Mouse (Mus musculus): Measurements from ENCODE around the gene Hist1h2bg. TPM values are rescaled to one million over a fixed set of nuclear protein-coding genes. Genes with fewer than 3 reads are reported as not detected.
"Not testable (repeated sequence)": the region's sequence is repeated elsewhere in the genome, so short reads cannot be mapped to it uniquely, and the experiment has no call there.

Gene Hist1h2bg
- total RNA-seq, 2 experiments from 2014 or later, result 624 to 645 TPM

- not testable (repeated sequence) for DNase-seq
Measured at GRCm38 (mm10) chr13:23539821-23540220, 31.4 kb upstream of the Hist1h2bg start.

GRCm38 (mm10) chr13:23541497-23541896 is 29.7 kb upstream of the Hist1h2bg start:
- DNase-seq, result no peak

GRCm38 (mm10) chr13:23542225-23542980 is 28.8 kb upstream of the Hist1h2bg start:
- not testable (repeated sequence) for DNase-seq

- DNase-seq, result peak; percentile 62
Measured at GRCm38 (mm10) chr13:23542999-23543607, 28.1 kb upstream of the Hist1h2bg start, which contains the start of gene Hist1h2bh. TSS of gene Hist1h2bh (minus strand) at chr13:23543392.

GRCm38 (mm10) chr13:23543965-23544786 is 27.0 kb upstream of the Hist1h2bg start, which contains the start of gene Hist1h3f:
TSS of gene Hist1h3f (plus strand) at chr13:23544052.
- DNase-seq, result peak; percentile 68

- DNase-seq, result not testable (repeated sequence)
Measured at GRCm38 (mm10) chr13:23544787-23545120, 26.4 kb upstream of the Hist1h2bg start.

- DNase-seq, result no peak
Measured at GRCm38 (mm10) chr13:23546694-23547093, 24.5 kb upstream of the Hist1h2bg start.

- no peak for DNase-seq
Measured at GRCm38 (mm10) chr13:23550761-23551145, 20.4 kb upstream of the Hist1h2bg start.

- DNase-seq, result peak; percentile 89
Measured at GRCm38 (mm10) chr13:23551146-23551834, 19.9 kb upstream of the Hist1h2bg start, which contains the start of gene Hist1h4f. TSS of gene Hist1h4f (minus strand) at chr13:23551648.

- DNase-seq, result no peak
Measured at GRCm38 (mm10) chr13:23551931-23552914, 19.0 kb upstream of the Hist1h2bg start.

- no peak for DNase-seq
Measured at GRCm38 (mm10) chr13:23552962-23553361, 18.2 kb upstream of the Hist1h2bg start, which contains the start of gene Hist1h1d. TSS of gene Hist1h1d (plus strand) at chr13:23553262.

GRCm38 (mm10) chr13:23554393-23554792 is 16.8 kb upstream of the Hist1h2bg start:
- DNase-seq, result no peak

- DNase-seq, result peak; percentile 75
Measured at GRCm38 (mm10) chr13:23554925-23555838, 16.0 kb upstream of the Hist1h2bg start.

- DNase-seq, result peak; percentile 64
Measured at GRCm38 (mm10) chr13:23555839-23556416, 15.3 kb upstream of the Hist1h2bg start.

- no peak for DNase-seq
Measured at GRCm38 (mm10) chr13:23556906-23557305, 14.3 kb upstream of the Hist1h2bg start.

GRCm38 (mm10) chr13:23560699-23561098 is 10.5 kb upstream of the Hist1h2bg start:
- not testable (repeated sequence) for DNase-seq

- not testable (repeated sequence) for DNase-seq
Measured at GRCm38 (mm10) chr13:23561531-23561882, 9.7 kb upstream of the Hist1h2bg start.

- DNase-seq, result peak; percentile 96
Measured at GRCm38 (mm10) chr13:23561883-23562659, 9.1 kb upstream of the Hist1h2bg start, which contains the start of gene Hist1h3e. TSS of gene Hist1h3e (minus strand) at chr13:23562369.

Measured in heart, postnatal 4 days (tissue).